Mouse (Mus musculus): ENCODE results near the gene Rgs6.

The Rgs6 gene

GRCm38 (mm10) chr12:83207481-83207880, 619.4 kb downstream of the Rgs6 start:
- DNase-seq (ENCODE audit: low spot score) = no peak

DNA sequence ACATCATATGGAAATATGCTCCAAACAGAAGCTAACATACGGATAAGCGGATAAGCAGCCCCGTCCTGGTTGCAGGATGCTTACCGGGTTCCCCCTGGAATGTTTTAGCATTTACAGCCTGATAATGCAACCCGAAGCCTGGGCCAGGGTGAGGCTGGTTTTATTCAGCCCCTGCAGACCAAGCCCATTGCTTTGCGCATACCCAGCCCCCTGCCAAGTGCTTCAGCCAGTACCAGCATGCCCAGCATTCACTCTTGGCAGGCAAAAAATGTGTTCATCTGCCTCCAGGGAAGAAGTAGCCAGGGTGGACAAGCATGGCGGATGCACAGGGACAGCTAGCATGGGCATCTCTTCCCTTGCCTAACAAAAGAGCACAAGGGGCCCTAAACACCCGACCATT, 619.9 kb downstream of the Rgs6 start:
- DNase-seq (ENCODE audit: low spot score) = no peak

- no peak for DNase-seq (ENCODE audit: low spot score)
Observed at GRCm38 (mm10) chr12:83208841-83209240, 620.7 kb downstream of the Rgs6 start.

GRCm38 (mm10) chr12:83209461-83209860, 621.4 kb downstream of the Rgs6 start:
- no peak for DNase-seq (ENCODE audit: low spot score)

DNA sequence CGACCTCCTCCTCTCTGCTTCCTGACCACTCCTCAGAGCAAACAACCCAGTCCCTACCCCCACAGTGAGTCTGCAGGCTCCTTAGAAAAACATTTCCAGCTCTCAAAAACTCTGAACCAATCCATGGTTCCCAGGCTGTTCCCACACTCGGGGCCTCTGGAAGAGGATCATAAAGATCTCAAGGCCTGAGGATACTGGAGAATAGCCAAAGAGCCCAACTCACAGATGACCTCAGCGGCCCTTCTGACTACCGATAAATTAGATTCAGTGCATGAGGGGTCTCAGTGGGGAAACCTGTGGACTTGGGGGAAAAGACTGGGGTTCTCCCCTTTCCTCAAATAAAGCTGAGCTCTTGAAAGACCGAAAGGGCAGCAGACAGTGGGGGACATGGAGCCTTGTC, 622.2 kb downstream of the Rgs6 start:
- DNase-seq (ENCODE audit: low spot score) = no peak

DNA sequence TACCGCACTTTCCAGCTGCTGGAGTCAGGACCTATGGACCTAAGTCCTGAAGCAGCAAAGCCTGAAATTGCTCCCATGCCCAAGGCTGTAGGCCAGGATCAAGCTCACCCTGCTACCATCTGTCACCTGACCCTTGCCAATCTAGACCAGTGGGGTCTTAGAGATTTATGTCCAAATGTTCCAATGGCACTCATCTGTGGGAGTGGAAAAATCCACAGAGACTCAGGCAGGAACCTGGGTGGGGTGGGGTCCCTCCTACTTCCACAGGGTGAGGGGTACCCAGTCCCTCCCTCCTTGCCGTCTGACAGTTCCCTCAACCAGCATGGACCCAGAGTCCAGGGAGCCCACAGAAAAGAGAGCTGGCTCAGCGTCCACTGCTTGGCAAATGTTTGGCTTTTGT, 622.6 kb downstream of the Rgs6 start:
- no peak for DNase-seq (ENCODE audit: low spot score)

DNA sequence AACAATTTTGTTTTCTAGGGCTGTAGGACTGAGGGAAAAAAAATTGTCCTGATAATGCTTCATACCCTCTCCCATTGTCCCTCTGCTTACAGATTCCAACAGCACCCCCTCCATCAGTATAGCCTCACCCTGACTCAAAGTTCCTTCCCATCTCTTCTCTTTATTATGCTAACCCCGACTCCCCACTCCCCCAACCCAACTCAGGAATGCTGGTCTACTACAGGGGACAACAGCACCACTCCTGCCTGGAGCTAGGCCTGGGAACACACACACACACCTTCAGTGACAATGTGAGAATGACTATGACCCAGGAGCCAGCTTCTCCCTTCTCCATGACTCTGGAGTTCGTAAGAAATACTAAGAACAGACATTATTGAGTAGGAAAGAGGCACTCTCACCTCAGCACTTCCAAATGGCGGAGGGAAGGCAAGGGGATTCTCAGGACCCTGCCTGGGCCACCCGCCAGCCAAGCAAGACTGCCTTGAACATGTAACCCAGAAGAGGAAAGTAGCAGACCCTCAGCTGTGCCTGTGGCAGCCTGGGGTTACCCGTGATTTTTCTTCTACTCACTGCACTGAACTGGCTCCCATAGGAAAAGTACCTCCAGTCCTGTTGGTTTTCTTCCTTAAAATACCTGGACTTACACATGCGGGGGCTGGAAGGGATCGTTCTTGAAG, 623.2 kb downstream of the Rgs6 start:
- no peak for DNase-seq (ENCODE audit: low spot score)
